Mouse (Mus musculus) ES-Bruce4 (cell line): ENCODE data around the gene Prkn.

Experiments used
- CTCF ChIP-seq: IDR thresholded peaks from one replicate; pipeline ENCODE4 v1.8.1; 2011; ENCODE audit warnings: low read depth, low read length
- POLR2A ChIP-seq: IDR thresholded peaks from one replicate; pipeline ENCODE4 v1.8.1; 2011; ENCODE audit warnings: low read length; ENCODE audit not compliant: insufficient read depth

GRCm38 (mm10) chr17:11795979-11796378 is 955.8 kb downstream of the Prkn start:
- no peak for TF ChIP-seq CTCF
- no peak for TF ChIP-seq POLR2A
